Mouse (Mus musculus) gastrocnemius, postnatal 36 days (tissue): Measurements from ENCODE around the gene Klhl7. TPM values are rescaled to one million over a fixed set of nuclear protein-coding genes. Genes with fewer than 3 reads are reported as not detected.
"Not testable (repeated sequence)": the region's sequence is repeated elsewhere in the genome, so short reads cannot be mapped to it uniquely, and the experiment has no call there.

Experiments
- DNase-seq, 2 experiments: peaks; one replicate each; pipeline ENCODE4 v3.0.0; 2022
- intact Hi-C: fragments of 180-260 bp; cut with DNase I; formaldehyde crosslinking; loops from one replicate; pipeline ENCODE4 v1.15.1; 2025
- total RNA-seq, 2 experiments: library from RNA; stranded (reverse); gene quantifications; 2 replicates each; pipeline ENCODE4 v1.2.3; 2021

Gene Klhl7
- total RNA-seq, 2 experiments from 2014 or later, result 28.8 to 35.7 TPM

DNA sequence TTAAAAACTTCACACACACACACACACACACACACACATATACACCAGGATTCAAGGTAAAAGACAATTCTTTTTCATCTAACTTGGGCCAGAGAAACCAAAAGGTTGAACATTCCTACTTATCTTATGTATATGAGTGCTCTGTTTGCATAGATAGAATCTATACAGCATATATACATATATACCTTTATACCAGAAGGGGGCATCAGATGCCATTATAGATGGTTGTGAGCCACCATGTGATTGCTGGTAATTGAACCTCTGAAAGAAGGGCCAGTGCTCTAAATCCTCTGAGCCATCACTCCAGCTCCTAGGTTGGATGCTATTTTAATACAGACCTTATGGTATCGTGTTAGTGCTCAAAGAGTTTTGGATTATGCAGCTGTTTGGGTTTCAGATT is 12.0 kb upstream of the Klhl7 start:
- intact Hi-C loops, result no loop called here
- DNase-seq, result no peak

DNA sequence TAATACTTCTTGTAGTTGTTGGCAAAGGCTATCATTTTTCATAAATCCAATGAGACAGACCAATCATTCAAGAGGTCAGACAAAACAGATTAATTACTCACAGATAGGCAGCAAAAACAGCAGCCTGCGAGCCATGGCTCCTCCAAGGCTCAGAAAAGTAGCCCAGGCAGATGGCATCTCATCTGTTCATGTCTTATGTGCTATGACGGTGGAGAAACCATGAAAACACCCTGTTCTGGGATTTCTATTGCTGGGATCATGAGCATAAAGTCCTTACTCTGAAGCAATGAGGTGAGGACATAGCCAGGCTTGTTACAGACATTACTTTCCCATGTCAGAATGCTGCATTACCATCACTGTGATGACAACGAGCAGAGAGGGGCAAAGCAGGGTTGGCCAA is 7.9 kb upstream of the Klhl7 start:
- DNase-seq, result no peak
- intact Hi-C loops, result no loop called here

DNA sequence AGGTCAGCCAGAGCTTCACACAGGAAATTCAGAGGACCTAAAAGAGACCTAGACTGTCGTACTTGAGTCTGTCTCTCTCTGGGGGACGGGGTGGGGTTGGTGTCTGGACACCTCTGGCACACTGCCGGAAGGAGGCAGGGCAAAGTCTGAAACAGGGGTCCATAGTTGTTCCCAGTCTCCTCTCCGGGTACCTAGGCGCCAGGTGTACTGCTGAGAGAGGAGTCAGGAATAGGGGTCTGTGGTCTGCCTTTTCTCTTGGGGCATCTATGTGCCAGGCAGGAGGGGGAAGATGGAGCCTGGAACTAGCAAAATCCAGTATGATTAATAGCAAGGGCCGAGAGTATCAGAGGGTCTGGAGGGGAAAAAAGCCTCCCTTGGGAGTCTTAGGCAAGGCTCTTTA is 5.0 kb upstream of the Klhl7 start:
- intact Hi-C loops, result no loop called here
- DNase-seq, result no peak

DNA sequence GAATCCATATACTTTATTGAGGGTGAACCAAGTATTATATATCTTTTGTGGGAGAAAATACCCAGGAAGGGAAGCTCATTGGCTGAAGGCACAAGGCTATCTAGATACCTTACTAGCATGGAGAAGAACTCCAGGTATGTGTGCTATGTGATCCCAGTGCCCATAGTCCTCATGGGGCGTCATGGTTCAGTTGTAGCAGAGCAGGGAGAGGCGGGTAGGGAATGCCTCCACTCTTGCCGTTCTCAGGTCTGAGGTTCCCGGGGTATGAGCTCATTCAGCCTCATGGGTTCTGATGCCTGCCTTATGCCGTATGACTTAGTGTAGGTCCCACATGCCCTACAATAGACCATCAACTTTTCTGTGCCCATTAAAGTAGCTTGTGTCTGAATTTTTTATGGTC is 4.5 kb upstream of the Klhl7 start:
- DNase-seq, result no peak
- intact Hi-C loops, result no loop called here

DNA sequence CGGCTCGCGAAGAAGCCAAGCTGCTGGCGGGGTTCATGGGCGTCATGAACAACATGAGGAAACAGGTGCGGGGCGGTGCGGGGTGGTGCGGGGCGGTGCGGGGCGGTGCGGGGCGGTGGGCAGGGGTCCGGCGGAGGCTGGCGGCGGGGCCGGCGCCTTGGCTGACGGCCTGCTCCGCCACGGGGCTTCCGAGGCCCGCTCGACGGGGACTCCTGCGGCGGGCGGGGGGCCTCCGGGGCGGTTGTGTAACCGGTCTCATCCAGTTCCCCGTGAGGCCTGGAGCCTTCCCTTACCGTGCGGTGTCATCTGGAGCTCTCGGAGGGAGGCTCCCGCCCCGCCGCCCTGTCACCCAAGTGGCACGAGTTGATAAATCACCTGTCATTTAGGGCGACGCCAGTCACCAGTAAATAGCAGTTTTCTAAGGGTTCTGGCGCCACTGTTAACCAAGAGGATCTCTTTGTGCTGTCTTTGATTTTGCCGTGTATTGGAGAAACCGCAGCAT is 456 bp downstream of the Klhl7 start:
- intact Hi-C loops, result loop anchor here (2.0 kb wide), 1 partner anchor 64 kb away; the partner anchor contains the start of gene Nupl2
- peak; percentile 52 to 60 for DNase-seq

DNA sequence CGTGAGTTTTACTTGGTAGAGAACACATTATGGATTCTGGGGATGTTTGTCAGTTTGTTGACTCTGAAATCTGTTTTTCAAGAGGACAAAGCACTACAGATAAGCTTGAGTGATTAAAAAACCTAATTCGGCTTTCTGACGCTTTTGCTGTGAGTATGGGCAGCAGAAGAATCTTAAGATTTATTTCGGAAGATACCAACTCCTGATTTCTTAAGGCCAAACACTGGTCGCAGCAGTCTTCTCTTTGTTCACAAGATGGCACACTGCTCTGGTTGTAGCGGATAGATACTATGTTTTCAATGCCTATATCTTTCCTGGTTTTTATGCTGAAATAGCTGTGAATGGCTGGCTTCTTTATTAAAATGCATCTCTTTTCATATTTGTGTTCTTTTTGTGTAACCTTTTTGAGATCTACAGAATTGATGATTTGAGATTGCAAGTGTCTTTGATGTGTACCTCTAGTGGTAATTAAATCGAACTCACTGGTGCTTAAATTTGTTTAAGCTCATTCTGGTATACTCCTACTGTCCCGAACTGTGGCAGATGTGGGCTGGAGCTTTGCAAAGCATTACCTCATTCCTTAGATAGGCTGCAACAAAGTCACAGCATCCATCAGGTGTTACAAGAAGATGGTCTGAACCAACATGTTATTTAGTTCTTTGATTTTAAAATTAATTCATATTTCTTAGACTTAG is 1.2 kb downstream of the Klhl7 start:
- no peak for DNase-seq
- intact Hi-C loops, result loop anchor here (2.0 kb wide), 1 partner anchor 63 kb away; the partner anchor contains the start of gene Nupl2

DNA sequence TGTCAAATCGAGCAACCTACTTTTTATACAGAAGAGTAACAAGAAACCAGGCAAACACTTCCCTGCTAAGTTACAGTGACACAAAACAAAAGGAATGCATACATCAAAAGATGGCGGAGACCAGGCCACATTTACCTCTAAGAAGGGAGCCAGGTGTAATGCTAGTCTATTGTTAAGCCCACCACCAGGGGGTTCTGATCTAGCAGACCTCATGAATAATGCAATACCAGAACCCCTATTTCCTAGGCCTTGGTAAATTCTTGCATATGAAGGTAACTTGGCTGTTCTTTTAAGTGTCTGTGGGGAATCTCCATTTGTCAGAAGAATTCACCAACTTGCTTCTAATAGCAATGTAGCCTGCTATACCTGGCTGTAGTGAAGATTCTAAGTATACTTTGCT is 2.8 kb downstream of the Klhl7 start:
- intact Hi-C loops, result not testable (repeated sequence)

DNA sequence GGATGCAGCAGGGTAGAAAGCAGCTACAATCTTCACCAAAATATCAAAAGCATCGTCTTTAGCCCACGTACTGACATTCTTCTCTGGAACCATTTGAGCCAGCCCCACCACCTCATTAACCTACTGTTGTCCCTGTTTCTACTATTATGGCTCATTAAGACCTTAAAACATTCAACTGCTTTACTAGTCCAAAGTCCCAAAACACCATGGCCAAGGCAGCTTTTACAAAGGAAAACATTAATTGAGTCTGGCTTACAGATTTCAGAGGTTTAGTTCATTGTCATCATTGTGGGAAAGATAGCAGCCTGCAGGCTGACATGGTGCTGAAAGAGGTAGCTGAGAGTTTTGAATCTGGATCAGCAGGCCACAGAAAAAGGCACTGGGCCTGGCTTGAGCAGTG is 3.4 kb downstream of the Klhl7 start:
- intact Hi-C loops, result no loop called here
- DNase-seq, result no peak

More for the DNA sequence above, 2.8 kb downstream of the Klhl7 start:
- DNase-seq, result not testable (repeated sequence)

DNA sequence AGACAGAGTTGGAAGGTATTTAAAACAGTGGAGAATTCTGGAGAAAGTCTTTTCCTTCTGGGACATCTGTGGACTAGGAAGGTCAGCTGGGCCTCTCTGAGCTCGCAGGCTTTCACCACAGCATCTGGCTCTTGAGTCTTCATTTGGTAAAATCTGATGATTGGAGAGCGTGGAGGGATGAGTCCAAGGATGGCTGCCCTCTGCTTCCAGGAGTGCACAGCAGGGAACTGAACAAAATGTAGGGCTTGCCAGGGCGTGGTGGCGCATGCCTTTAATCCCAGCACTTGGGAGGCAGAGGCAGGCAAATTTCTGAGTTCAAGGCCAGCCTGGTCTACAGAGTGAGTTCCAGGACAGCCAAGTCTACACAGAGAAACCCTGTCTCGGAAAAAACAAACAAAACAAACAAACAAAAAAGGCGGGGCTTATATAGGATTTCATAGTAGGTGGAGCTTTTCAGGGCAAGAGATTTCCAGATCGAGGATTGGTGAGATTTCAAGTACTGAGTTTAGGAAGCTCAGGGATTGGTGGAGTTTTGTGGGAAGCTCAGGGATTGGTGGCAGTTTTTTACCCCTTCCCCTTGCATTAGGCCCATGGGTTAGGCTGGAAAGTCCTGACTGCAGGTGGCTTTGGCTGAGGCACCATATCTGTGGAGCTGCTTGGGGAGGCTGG is 6.8 kb downstream of the Klhl7 start:
- intact Hi-C loops, result no loop called here
- DNase-seq, result no peak

DNA sequence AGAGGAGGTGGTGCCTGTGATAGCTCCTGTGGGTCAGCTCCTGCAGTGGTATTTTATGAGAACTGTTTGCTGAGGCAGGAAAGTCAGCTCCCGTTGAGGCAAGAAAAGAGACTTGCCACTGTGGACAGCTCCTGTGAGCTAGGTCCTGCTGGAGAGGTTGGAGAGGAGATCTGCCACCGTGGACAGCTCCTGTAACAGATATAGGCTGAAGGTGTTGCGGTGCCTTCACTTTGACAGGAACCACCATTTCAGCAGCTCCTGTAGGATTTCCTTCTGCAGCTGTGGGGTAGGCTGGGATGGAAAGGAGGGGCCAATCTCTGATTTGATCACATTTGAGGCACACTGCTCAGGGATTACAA is 7.3 kb downstream of the Klhl7 start:
- no peak for DNase-seq
- intact Hi-C loops, result no loop called here

DNA sequence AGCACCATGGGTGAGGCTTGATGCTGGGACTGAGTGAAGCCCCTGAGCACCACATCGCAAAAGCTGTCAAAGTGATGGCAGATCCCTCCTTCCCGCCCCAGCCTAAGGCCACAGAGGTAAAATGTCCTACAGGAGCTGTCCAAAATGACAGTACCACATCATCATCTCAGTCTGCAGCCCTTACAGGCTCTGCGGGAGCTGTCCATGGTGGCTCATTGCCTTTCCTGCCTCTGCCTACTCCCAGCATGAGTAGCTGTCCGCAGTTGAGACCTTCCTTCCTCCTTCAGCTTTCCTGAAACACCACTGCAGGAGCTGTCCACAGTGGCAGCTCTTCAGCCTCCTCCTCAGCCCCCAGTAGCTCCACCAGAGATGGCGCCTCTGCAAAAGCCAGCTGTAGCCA is 9.7 kb downstream of the Klhl7 start:
- DNase-seq, result no peak
- intact Hi-C loops, result no loop called here

DNA sequence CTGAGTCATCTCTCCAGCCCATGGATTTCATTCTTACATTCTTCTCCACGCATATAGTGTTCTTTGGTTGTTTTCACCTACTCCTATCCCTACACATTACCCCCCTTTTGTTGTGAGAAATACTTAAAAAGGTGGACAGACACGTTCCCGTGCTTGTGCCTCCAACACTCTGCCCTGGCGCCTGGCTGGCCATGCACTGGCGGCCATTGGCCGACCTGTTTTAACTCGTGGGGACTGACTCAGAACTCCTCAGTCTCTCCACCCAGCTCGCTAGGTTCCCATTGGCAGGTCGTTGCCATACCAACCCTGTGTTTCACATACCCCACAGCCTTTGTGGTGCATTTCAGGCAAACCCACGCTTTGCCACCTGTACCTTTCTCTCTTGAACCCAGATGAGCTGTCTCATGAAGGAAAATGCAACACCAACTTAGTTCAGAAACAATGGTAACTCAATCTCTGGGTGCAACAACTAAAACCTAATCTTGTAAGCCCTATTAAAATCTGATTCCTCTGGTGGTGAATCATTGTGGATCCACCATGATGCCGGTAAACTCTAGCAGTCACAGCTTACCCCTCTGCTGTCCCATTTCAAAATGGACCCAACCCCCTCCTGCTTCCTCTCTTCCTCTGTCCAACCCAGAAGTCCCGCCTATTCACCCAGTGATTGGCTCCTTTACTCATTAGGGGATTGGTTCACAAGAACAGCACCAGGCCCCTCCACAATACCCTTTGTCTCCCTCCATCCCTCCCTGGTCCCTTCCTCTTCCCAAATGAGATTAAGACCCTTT is 11.9 kb downstream of the Klhl7 start:
- DNase-seq, result no peak
- intact Hi-C loops, result no loop called here

DNA sequence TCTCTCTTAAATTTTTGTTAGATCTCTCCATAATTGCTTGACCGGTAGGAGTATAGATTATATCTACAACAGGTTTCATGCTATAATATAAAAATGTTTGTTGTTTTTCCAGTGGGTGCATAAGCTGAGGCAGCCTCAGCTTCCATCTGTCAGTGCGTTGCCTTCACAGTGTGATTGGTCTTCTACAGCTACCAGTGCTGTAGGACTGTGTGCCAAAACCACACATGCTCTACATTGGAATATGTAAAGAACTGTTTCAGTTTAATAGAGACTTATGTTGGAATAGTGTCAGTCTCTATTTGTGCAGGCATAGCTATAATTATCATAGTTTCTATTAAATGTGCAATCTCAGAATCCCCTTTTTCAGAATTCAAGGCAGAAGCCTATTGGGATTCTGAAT is 21.8 kb downstream of the Klhl7 start:
- intact Hi-C loops, result no loop called here

DNA sequence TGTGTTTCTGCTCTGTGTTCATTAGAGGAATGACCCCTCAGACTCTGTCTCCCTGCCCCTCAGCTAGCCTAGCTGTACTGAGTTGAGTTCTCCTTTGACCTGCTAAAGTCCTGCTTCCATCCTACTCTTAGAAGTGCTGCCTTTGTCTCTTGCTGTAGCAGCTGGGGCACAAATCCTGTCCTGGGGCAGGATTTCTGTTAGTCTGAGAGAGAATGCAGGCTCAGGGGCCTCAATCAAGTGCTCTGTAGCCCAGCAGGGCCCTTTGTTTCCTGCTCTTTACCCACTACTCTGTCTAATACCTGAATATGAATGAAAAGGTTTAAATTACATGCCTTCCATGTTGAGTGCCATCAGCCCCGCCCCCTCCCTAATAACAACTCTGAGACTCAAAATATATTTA is 23.8 kb downstream of the Klhl7 start:
- DNase-seq, result no peak
- intact Hi-C loops, result no loop called here

More for the DNA sequence above, 21.8 kb downstream of the Klhl7 start:
- no peak for DNase-seq

DNA sequence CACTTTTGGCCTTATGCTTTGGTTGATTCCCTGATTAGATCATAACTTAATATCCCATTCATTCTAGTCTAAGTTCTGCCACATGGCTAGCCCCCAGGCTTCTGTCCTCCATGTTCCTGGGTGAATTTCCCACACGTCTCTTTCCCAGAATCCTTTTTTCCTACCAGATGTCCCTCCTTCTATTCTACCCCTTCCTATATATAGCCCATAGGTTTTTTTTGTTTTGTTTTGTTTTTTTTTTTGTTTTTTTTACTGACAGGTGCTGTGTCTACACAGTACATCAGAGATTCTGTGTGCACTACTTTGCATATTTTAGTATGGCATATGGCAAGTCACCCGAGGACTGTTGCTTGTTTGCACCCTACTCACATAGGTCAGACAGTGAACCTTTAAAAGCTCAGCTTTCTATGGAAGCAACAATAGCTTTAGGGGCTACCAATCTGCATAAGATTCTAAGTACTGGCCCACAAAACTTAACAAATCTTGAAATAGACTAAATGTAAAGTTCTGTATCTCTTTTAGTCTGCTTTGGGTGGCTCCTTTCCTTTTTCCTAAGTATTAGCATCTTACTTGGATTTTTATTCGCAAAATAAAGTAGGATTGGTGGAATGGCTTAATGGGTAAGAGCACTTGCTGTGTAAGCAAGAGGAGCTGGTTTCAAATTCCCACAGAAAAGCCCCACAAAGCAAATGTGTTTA is 24.3 kb downstream of the Klhl7 start:
- no peak for DNase-seq
- intact Hi-C loops, result no loop called here

DNA sequence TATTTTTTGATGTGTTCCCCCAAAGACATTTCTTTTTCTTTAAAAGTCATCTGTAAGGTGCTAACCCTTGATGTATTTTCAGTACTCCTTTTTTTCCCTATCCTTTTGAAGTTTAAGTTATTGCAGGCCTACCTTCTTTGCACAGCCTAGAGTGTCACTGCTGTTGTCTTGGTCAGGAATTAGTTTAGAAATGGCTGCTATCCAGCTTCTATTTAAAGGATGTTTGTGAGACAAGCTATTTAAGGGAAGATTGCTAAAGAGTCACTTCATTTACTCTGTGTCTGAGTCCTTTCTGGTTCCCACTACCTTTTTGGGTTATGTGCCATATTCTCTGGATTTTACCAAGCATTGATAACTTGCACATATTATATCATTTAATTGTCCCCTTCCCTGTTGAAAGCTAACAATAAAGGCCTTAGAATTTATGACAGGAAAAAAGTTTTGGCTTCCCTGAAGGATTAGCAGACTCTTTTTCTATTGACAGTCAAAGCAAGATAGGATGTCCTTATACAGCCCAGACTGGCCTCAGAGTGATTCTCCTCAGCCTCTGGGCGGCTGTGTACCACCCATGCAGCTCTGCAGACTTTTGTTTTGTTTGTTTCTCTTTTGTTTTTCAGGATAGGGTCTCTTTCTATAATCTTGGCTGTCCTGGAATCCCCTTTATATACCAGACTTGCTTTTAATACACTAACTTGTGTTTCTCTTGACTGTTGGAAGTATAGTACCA is 25.7 kb downstream of the Klhl7 start:
- DNase-seq, result no peak
- intact Hi-C loops, result no loop called here

DNA sequence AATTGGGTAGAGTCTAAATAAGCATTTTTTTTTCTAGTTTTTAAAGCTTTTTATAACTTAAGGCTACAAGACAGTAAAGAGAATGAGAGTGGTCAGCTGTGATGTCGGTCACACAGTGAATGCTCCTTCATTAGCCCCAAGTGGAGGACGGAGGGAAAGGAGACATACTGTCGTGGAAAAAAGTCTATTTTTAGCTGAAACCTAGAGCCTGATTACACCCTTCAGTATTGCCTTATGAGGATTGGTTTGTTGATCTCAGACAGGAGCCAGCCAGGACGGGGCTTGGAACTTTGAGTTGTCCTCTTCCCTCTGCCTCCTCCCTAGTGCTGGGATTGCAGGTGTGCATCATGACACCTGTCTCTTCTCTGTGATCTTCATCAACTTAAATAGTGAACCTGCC is 26.6 kb downstream of the Klhl7 start:
- intact Hi-C loops, result no loop called here
- no peak for DNase-seq

DNA sequence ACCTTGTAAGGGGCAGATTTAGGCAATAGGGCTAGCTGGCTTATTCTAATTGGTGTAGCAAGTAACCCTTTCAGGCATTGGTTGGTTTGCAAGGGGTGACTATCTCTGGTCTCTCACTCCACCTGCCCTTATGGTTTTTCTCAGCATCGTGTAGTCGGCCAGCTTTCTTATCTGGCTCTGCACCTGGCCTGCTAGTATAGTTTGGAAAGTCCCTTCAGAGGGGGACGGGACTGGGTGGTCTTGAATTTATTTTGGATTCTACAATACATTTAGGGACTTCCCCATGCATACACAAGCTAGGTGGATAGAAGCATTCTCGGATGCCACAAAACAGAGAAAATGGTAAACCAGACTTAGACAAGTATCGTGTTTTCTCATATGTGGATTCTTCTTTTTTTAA is 46.6 kb downstream of the Klhl7 start:
- no peak for DNase-seq
- intact Hi-C loops, result no loop called here

DNA sequence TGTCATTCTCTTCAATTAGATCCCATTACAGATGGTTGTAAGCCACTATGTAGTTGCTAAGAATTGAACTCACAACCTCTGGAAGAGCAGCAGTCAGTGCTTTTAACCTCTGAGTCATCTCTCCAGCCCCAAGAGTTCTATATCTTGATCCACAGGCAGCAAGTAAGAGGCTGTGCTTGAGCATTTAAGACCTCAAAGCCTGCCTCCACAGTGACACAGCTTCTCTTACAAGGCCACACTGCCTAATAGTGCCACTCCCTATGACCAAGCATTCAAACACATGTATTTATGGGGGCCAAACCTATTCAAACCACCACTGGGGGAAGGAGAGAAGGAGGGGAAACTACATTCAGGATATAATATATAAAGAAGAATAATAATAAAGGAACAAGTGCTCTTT is 51.8 kb downstream of the Klhl7 start:
- no peak for DNase-seq
- intact Hi-C loops, result no loop called here

DNA sequence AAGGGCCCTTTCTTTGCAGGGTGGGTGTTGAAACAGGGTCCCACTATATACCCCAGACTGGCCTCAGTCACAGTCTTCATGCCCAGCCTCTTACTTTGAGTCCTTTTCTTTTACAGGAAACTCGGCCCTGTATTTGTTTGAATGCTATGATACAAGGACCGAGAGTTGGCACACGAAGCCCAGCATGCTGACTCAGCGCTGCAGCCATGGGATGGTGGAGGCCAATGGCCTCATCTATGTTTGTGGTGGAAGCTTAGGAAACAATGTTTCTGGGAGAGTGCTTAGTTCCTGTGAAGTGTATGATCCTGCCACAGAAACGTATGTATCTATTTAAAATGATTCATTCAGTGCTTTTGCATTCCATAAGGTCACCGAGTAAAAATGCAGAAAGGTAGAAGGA is 56.4 kb downstream of the Klhl7 start:
- no peak for DNase-seq
- intact Hi-C loops, result no loop called here
